Mouse (Mus musculus) mouse embryonic stem cell (cell line): ENCODE measurements around the gene Irs1.

Source experiments
- in situ Hi-C, 2 experiments: fragments of 300-500 bp; cut with MboI; formaldehyde crosslinking; loops; 1 replicate in 1 of 2; 3 replicates in 1 of 2; pipeline ENCODE4 v1.14.3; 2019 to 2020; ENCODE audit warnings: low sequenced_read_pairs in 2 of 2, low pct_unique_long_range_greater_than_20kb in 1 of 2, mixed read lengths in 1 of 2; ENCODE audit not compliant: unreplicated experiment in 1 of 2

Gene Irs1

DNA sequence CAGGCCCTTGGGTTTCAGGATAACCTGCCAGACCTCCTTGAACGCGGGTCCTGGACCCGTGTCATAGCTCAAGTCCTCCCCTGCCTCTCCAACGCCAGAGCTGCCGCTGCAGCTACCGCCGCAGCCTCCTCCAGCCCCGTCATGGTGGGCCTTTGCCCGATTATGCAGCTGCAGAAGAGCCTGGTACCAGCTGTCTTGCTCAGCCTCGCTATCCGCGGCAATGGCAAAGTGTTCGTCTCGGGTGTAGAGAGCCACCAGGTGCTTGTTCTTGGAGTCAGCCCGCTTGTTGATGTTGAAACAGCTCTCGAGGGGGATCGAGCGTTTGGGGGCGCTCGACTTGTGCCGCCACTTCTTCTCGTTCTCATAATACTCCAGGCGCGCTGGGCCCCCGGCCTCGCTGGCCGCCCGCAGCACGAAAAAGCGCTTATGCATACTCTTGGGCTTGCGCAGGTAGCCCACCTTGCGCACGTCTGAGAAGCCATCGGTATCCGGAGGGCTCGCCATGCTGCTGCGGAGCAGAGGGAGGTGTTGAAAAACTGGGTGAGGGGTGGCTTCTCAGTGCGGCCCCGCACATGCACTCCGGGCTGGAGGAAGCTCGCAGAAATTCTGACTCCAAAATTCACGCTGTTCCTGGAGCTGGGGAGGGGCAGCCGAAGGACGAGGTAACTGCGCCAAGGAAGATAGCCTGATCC is 1.1 kb downstream of the Irs1 start:
- in situ Hi-C loops, result no loop called here

- in situ Hi-C loops, result no loop called here
These were observed 1.9 kb downstream of the Irs1 start for GRCm38 (mm10) chr1:82289116-82289989.

GRCm38 (mm10) chr1:82288421-82288990 is 2.7 kb downstream of the Irs1 start:
- in situ Hi-C loops, result no loop called here

- in situ Hi-C loops, result no loop called here
These were observed 3.4 kb downstream of the Irs1 start for GRCm38 (mm10) chr1:82287776-82288325.

DNA sequence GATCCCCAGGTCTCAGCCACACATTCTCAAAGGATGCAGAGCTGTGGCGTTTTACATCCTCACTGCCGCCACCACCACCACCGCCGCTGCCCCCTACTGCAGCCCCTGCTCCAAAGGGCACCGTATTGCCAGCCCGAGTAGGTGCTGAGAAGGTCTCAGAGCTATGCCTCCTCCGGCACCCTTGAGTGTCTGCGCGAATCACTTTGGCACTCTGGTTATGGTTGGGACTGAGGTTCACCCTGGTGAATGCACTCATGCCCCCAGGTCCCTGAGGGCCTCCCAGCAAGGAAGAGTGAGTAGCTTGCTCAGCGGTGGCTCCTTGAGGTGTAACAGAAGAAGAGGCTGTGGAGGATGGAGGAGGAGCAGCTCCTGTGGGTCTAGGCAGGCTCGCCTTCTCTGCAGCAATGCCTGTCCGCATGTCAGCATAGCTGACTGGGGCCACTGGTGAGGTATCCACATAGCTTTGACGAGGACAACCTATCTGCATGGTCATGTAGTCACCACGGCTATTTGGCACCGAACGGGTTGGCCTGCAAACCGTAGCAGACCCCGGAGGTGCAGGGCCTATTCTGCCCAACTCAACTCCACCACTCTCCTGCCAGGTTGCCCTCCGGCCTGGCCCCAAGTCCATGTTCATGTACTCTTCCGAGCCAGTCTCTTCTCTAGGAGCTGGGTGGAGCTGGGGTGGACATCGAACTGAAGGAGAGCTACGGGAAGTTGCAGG is 4.0 kb downstream of the Irs1 start:
- in situ Hi-C loops, result no loop called here

- in situ Hi-C loops, result no loop called here
These were observed 4.8 kb downstream of the Irs1 start for GRCm38 (mm10) chr1:82286190-82287051.

GRCm38 (mm10) chr1:82285461-82286189 is 5.6 kb downstream of the Irs1 start:
- in situ Hi-C loops, result no loop called here

DNA sequence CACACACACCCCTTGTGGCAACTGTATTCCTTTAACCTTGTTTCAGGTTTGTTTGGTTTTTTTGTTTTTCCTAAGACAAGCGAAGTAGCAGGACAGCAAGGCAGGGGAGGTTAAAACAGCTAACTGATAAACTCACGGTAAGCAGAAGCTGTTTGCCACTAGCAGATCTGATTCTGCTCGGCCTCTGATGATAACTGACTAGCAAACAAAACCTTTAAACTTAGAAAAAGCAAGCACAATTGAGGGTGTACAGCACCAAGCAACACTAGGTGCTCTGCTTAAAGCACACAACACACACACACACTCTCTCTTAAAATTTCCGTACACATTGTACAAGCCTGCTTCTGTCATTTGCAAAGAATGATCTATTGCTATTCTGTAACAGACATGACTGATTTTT is 6.8 kb downstream of the Irs1 start:
- in situ Hi-C loops, result no loop called here

DNA sequence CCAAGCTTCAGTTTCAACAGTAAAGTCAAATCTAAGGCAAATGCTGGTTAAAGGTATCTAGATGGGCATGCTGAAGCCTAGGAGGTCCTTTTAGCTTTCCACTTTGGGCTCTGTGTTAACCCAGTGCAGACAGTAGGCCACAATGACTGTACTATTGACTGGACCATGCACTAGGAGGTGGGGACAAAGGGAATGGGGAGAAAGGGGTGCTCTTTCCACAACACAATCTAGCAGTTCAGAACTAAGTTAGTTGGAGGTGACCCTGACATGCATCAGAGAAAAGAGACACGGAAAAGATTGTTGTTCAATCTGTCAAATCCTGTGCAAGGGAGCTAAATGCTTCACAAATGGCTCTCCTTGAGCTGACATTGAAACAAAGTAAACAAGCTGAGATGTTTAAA is 7.3 kb downstream of the Irs1 start:
- in situ Hi-C loops, result no loop called here

DNA sequence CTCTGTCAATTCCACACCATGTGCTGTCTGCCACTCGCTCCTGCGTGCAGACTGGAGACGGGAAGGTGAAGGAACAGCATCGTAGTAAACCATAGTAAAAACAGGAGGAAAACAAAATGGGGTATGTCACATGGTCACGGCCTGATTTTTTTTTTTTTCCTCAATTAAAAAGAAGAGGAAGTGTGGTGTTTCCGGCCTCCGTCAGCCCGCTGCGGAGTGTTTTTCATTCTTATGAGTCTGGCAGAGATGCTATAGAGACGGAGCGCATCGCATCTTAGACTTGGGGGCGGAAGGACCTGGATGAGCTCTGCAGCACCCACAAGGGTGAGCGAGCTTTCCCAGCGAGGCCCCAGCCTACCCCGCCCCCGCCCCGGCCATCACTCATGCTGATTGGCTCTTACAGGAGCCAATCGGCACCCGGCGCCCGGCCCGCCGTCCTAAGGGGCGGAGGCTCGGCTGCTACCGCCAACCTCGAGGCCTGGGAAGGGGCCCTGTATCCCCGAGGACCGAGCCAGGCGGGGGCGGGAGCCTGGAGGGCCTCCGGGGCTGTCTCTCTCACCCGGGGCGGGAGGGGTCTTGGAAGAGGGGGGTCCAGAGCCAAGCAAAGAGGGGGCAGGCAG is 8.1 kb downstream of the Irs1 start:
- in situ Hi-C loops, result no loop called here

DNA sequence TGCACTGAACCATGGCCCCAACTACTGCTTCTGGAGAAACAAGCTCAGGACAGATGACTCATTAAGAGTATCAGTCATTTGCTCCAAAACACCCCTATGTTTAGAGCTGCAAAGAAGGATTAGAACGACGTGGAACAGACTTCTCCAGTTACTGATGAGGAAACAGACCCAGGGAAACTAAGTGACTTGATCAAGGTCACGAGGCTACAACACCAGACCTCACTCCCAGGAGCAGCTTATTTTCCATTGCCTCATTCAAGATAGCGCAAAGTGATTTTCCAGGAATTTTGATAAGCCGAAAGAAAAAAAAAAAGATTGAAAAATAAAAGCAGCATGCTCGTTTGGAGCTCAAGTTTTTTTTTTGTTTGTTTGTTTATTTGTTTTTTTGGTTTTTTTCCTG is 9.4 kb downstream of the Irs1 start:
- in situ Hi-C loops, result no loop called here

GRCm38 (mm10) chr1:82279768-82280167 is 11.4 kb downstream of the Irs1 start:
- in situ Hi-C loops, result no loop called here

DNA sequence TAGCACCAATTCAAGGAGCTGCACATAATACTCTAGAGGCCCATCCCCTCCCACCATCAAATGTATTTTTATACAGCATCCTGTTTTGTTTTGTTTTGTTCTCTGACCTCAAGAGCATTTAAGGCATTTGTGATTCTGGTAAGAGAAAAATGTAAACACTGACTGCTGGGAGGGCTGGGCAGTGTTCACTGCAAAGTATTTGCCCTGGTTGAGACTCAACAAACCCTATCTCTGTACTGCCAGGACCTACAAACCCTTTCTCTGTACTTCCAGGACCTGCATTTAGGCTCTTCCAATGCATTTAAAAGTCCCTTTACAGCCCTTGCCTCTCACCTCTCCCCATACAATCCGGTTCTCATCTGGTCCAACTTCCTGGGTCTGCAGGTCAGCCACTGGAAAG is 16.9 kb downstream of the Irs1 start:
- in situ Hi-C loops, result no loop called here

DNA sequence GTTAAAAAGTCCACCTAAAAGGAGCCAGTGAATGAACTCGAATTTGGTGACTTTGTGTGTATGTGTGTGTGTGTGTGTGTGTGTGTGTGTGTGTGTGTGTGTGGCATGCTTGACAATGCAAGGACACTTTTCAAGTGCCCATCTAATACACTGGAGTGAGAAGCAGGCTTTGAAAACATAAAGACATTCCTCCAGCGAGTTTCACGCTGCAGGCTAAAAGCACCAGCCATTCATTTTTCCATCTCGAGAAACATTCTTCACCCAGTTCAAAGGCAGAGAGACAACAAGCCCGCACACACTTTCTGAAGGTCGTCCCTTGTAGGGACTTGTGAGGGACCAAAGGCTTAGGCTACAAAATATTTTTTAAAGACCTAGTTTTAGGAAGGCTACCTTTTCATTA is 17.7 kb downstream of the Irs1 start:
- in situ Hi-C loops, result no loop called here

DNA sequence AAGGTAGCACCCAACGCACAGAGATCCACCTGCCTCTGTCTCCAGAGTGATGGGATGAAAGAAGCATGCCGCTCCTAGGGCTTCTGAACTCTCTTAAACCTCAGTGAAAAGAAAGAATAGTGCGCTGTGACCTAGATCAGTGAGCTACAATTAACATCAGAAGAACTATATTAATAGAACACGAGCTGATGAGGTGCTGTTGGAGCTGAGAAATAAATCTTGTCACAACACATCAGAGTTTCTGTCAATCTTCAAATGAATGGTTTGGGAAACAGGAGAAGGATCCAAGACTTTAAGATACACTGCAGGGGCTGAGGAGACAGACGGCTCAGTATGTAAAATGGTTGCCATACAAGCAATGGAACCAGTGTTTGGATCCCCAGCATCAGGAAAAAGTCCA is 19.0 kb downstream of the Irs1 start:
- in situ Hi-C loops, result no loop called here

GRCm38 (mm10) chr1:82267547-82267946 is 23.7 kb downstream of the Irs1 start:
- in situ Hi-C loops, result no loop called here

- in situ Hi-C loops, result no loop called here
These were observed 28.9 kb downstream of the Irs1 start for GRCm38 (mm10) chr1:82262331-82262730.
